9 mouse cellular contexts compared by ENCODE assay signal in genomic region chr2:168445211-168445810, GRCm38 (mm10).
DNase-seq lines count a peak whose midpoint lies in the region; ATAC-seq and TF ChIP-seq lines count a peak whose summit lies in the region.
"Had no signal": no experiment of that assay in that cellular context is flagged by ENCODE, and none has a peak within 500 bp of the region (broad histone marks: within the 10 kb centered on the region; RNA-seq: fewer than 3 reads in every experiment).

No protein-coding gene starts in this region.

- 0 out of 2 replicates have a peak, but pooled peaks cover 3% of the 10 kb centered on the region for H3K4me1 ChIP-seq in forebrain, embryonic 14.5 days (ENCODE audit: control insufficient read depth, insufficient read depth, low read length)
- peaks cover 15% of the 10 kb centered on the region for H3K4me1 ChIP-seq in intestine, embryonic 14.5 days (replicated peaks; ENCODE audit: control insufficient read depth, insufficient read depth, low read length)
- H3K4me1 ChIP-seq in liver, embryonic 12.5 days, result peaks cover 9% of the 10 kb centered on the region; the same call in 1 of the 2 replicates
- peaks cover 7% of the 10 kb centered on the region; the same call in 1 of the 2 replicates for H3K4me1 ChIP-seq in stomach, embryonic 14.5 days (ENCODE audit: control insufficient read depth, insufficient read depth, low read length)

- H3K4me2 ChIP-seq in forebrain, embryonic 14.5 days (ENCODE audit: low read length), result no peak overlapping the region
- H3K4me2 ChIP-seq in intestine, embryonic 14.5 days (ENCODE audit: low read length), result no peak overlapping the region
- no peak overlapping the region for H3K4me2 ChIP-seq in liver, embryonic 12.5 days
- no peak overlapping the region for H3K4me2 ChIP-seq in stomach, embryonic 14.5 days (replicated peaks; ENCODE audit: low read depth, low read length)

- no peaks in the 10 kb centered on the region for H3K27me3 ChIP-seq in forebrain, embryonic 14.5 days (replicated peaks; ENCODE audit: control insufficient read depth, insufficient read depth, low read length)
- no peaks in the 10 kb centered on the region for H3K27me3 ChIP-seq in intestine, embryonic 14.5 days (replicated peaks; ENCODE audit: control insufficient read depth, insufficient read depth, low read length)
- peaks cover 33% of the 10 kb centered on the region for H3K27me3 ChIP-seq in liver, embryonic 12.5 days (replicated peaks)
- H3K27me3 ChIP-seq in stomach, embryonic 14.5 days (ENCODE audit: control insufficient read depth, insufficient read depth, low read length), result no peaks in the 10 kb centered on the region

- no peak overlapping the region for H3K27ac ChIP-seq in layer of hippocampus, adult 2 months
- H3K27ac ChIP-seq in forebrain, embryonic 14.5 days (ENCODE audit: low read depth, low read length), result no peak overlapping the region
- H3K27ac ChIP-seq in intestine, embryonic 14.5 days (ENCODE audit: low read depth), result no peak overlapping the region
- H3K27ac ChIP-seq in liver, embryonic 12.5 days, result no peak overlapping the region
- no peak overlapping the region for H3K27ac ChIP-seq in stomach, embryonic 14.5 days (ENCODE audit: low read length)

- H3K36me3 ChIP-seq in forebrain, embryonic 14.5 days (ENCODE audit: control insufficient read depth, insufficient read depth, low read length), result no peaks in the 10 kb centered on the region
- no peaks in the 10 kb centered on the region for H3K36me3 ChIP-seq in intestine, embryonic 14.5 days (ENCODE audit: control insufficient read depth, insufficient read depth, low read length)
- H3K36me3 ChIP-seq in liver, embryonic 12.5 days, result no peaks in the 10 kb centered on the region
- no peaks in the 10 kb centered on the region for H3K36me3 ChIP-seq in stomach, embryonic 14.5 days (ENCODE audit: control insufficient read depth, insufficient read depth, low read length)

- 38% methylated on average over 10 of the region's 10 CpGs for WGBS in forebrain, embryonic 14.5 days
- WGBS in intestine, embryonic 14.5 days, result 35% methylated on average over 10 of the region's 10 CpGs
- 26% methylated on average over 10 of the region's 10 CpGs for WGBS in liver, embryonic 12.5 days (ENCODE audit: insufficient replicate concordance)
- WGBS in stomach, embryonic 14.5 days, result 31% methylated on average over 10 of the region's 10 CpGs

- DNase-seq in layer of hippocampus, adult 2 months (ENCODE audit: low spot score in 2 of 2), result peak; percentile 41 to 73
- no peak for DNase-seq in layer of hippocampus, adult 9-10 months (ENCODE audit: low spot score)
- peak; percentile 17 for DNase-seq in cerebellum, adult 11-12 months
- DNase-seq in forebrain, embryonic 14.5 days (ENCODE audit: low spot score), result peak; percentile 87
- peak; percentile 78 for DNase-seq in intestine, embryonic 14.5 days (ENCODE audit: low spot score)
- DNase-seq in neural tube, embryonic 10.5 days (ENCODE audit: extremely low spot score, low spot score), result peak; percentile 75

- H3K9me3 ChIP-seq in forebrain, embryonic 14.5 days (replicated peaks; ENCODE audit: control insufficient read depth, low read length), result no peaks in the 10 kb centered on the region
- peaks cover 6% of the 10 kb centered on the region; the same call in 1 of the 2 replicates for H3K9me3 ChIP-seq in intestine, embryonic 14.5 days (ENCODE audit: control insufficient read depth, low read length)
- peaks cover 11% of the 10 kb centered on the region for H3K9me3 ChIP-seq in liver, embryonic 12.5 days (replicated peaks)
- H3K9me3 ChIP-seq in stomach, embryonic 14.5 days (ENCODE audit: control insufficient read depth, low read depth, low read length), result no peaks in the 10 kb centered on the region

- no peak overlapping the region for H3K4me3 ChIP-seq in layer of hippocampus, adult 2 months
- no peak overlapping the region for H3K4me3 ChIP-seq in forebrain, embryonic 14.5 days (ENCODE audit: low read depth, low read length)
- no peak overlapping the region for H3K4me3 ChIP-seq in intestine, embryonic 14.5 days (ENCODE audit: low read depth, low read length)
- no peak overlapping the region for H3K4me3 ChIP-seq in liver, embryonic 12.5 days
- H3K4me3 ChIP-seq in stomach, embryonic 14.5 days (ENCODE audit: low read depth, low read length), result no peak overlapping the region
- H3K4me3 ChIP-seq: megakaryocyte, embryonic 14.5 days had no signal

- no peak overlapping the region for H3K9ac ChIP-seq in forebrain, embryonic 14.5 days (ENCODE audit: low read length)
- no peak overlapping the region for H3K9ac ChIP-seq in intestine, embryonic 14.5 days (ENCODE audit: low read length)
- no peak overlapping the region for H3K9ac ChIP-seq in liver, embryonic 12.5 days
- no peak overlapping the region for H3K9ac ChIP-seq in stomach, embryonic 14.5 days (replicated peaks; ENCODE audit: low read depth, low read length)

- TF ChIP-seq CTCF in layer of hippocampus, adult 2 months (conservative IDR thresholded peaks at IDR 0.05), result peak; percentile 99

- ATAC-seq in forebrain, embryonic 14.5 days, result peak; percentile 75
- peak; percentile 50 for ATAC-seq in intestine, embryonic 14.5 days (replicated peaks; ENCODE audit: low FRiP score, low TSS enrichment, low read depth)
- ATAC-seq in liver, embryonic 12.5 days, result 0 out of 2 replicates have a peak, but pooled peaks have one; percentile 9
- ATAC-seq in stomach, embryonic 14.5 days (ENCODE audit: insufficient number of reproducible peaks, insufficient read depth, low FRiP score, low read depth), result peak; percentile 57; the same call in 1 of the 2 replicates

Comparison
In these comparisons a context has a peak if more than half of its experiments do, and no peak if none do; other contexts are left out.
1. ATAC-seq: peak in every context shown above with its lines; median percentile 75 in forebrain, embryonic 14.5 days; 57 in stomach, embryonic 14.5 days; 50 in intestine, embryonic 14.5 days; 9 in liver, embryonic 12.5 days.